Mouse (Mus musculus): ENCODE measurements around the gene Oscp1. TPM values are rescaled to one million over a fixed set of nuclear protein-coding genes. Genes with fewer than 3 reads are reported as not detected.

The Oscp1 gene
- total RNA-seq (2023) = 10 to 100 TPM in 1 of 2 experiments, 1 to 10 TPM in 1; 7.3 to 11.1 TPM

GRCm38 (mm10) chr4:126058134-126058996, at the start of gene Oscp1:
Gene Oscp1 (plus strand): TSS chr4:126058565.

DNA sequence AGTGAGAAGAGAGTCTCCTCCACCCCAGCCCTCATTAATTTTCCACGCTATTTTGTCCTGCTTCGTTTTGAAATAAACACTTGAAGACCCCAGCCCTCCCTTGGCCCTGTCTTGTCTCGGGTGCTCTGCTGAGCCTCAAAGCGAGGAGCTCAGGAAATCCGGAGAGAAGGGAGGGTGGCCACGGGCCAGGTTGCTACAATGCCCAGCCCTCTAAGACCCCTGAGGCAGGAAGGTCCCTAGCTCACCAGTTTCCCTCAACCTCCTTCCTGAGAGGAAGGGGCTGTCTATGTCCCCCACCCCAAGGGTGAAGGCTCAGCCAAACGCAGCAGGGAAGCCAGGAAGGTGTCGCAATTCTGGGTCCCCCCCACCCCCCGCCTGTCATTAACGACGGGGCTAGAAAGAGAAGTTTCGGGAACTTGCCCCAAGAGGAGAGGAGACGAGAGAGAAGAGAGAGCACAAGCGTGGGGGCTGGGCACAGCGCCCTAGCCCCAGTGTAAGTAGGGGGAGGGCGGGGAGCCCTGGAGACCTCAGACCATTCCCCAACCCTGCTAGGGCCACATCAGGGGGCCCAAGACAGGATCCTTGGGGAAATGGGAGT, 34.0 kb upstream of the Oscp1 start, which contains the start of gene Csf3r:
Gene Csf3r, plus strand, starts transcription at position 248 of the 598 bp plus-strand sequence.

DNA sequence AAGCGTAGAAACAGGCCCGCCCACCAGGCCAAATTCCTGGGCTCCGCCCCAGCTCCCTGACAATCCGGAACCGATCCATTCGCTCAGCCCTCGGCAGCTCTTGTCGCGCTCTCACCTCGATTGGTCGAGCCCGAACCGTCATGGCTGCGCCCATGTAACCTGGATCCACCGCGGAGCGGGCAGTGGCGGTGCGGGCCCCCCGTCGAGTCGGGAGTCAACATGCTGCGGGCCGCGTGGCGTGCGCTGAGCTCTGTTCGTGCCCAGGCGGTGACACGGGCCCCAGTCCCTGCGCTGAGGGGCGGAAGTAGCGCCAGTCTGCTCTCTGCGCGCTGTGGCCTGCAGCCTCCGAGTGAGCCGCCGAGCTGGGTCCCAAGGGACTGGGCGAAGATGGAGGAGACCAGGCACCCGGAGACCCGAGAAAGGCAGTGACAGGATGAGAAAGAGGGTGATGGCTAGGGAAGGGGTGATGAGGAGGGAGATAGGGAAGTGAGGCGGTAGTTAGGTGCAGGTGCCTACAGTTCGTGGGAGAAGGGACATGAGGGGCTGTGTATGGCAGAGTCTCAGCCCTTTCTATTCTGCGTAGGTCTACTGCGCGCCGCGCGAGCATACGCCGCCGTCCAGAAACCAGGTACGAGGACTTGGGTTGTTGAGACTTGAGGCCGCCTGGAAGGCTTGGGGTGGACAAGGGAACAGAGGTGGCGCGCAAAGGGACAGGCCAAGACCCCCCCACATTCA, 11.3 kb upstream of the Oscp1 start, which contains the start of gene Mrps15:
Gene Mrps15, plus strand, starts transcription at position 75 of the 735 bp plus-strand sequence.

DNA sequence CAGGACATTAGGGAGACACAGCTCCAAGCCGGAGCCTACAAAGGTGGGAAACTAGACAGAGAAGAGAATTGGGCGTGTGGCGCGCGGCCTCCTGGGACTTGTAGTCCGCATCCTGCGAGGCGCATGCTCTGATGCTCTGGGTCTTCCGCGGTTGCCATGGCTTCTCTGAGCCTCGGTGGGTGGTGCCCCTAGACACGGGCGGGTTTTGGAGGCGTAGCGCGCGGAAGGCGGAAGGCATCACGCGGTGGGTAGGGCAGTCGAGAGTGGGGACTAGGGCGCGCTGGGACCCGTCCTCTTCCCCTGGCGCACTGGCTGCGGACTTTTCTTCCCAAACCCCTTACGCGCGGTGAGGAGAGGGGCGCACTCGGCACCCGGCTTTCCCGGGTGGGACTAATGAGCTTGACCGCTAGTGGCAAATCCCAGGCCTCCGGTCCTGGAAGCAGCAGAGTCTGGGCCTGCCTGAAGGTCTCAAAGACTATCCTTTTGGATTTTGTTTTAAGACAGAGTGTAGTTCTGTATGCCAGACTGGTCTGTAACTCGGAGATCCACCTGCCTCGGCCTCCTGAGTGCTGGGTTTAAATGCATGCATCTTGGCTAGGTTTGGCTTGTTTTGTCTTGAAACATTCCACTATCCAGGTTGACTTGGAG, 38.2 kb downstream of the Oscp1 start, which contains the start of gene Lsm10:
Gene Lsm10, plus strand, starts transcription at position 160 of the 648 bp plus-strand sequence.

GRCm38 (mm10) chr4:126103590-126104068, 45.3 kb downstream of the Oscp1 start, which contains the start of gene Stk40:
Gene Stk40 (plus strand): TSS chr4:126103957.

Other genes starting within 250 kb of the Oscp1 start
- 1,000 to 10,000 TPM in 1 of 2 experiments, 100 to 1,000 TPM in 1; 994 to 1,173 TPM for gene Csf3r, start 34.0 kb upstream of the Oscp1 start, total RNA-seq (2023)
- gene Mrps15, start 11.6 kb upstream of the Oscp1 start, total RNA-seq (2023) = 10 to 100 TPM; 41.7 to 42.0 TPM
- 10 to 100 TPM; 30.0 TPM for gene Lsm10, start 38.1 kb downstream of the Oscp1 start, total RNA-seq (2023)
- 10 to 100 TPM; 59.0 to 63.9 TPM for gene Stk40, start 45.4 kb downstream of the Oscp1 start, total RNA-seq (2023)
- gene Eva1b, start 89.2 kb downstream of the Oscp1 start, total RNA-seq (2023) = 1 to 10 TPM; 1.5 to 2.8 TPM
- gene Sh3d21, start 104.9 kb downstream of the Oscp1 start, total RNA-seq (2023) = under 1 TPM; 0.20 to 0.46 TPM
- gene Thrap3, start 144.2 kb downstream of the Oscp1 start, total RNA-seq (2023) = 100 to 1,000 TPM; 223 to 234 TPM
- 100 to 1,000 TPM in 1 of 2 experiments, 10 to 100 TPM in 1; 93.0 to 105 TPM for gene Map7d1, start 197.8 kb downstream of the Oscp1 start, total RNA-seq (2023)
- gene Trappc3, start 203.8 kb downstream of the Oscp1 start, total RNA-seq (2023) = 10 to 100 TPM; 31.3 to 33.9 TPM
- gene Col8a2, start 228.2 kb downstream of the Oscp1 start, total RNA-seq (2023) = not detected

Data from neutrophil, adult 83 days (primary cell).